Mouse (Mus musculus) pancreas, adult 10 weeks (tissue): ENCODE results near the gene Snd1. TPM values are rescaled to one million over a fixed set of nuclear protein-coding genes. Genes with fewer than 3 reads are reported as not detected.

ENCODE experiments used
- polyA plus RNA-seq: library from polyadenylated mRNA; stranded (reverse); fragments of 350-450 nt; fragmentation: Illumina TruSeq; extraction: RNeasy Lipid Tissue Mini Kit (QIAGEN cat#74804); gene quantifications from one replicate; pipeline ENCODE4 v1.2.3, GENCODE M21; 2015; ENCODE audit warnings: low read depth, low replicate concordance; ENCODE audit not compliant: insufficient read depth

Snd1 gene
- 45.6 TPM for polyA plus RNA-seq

DNA sequence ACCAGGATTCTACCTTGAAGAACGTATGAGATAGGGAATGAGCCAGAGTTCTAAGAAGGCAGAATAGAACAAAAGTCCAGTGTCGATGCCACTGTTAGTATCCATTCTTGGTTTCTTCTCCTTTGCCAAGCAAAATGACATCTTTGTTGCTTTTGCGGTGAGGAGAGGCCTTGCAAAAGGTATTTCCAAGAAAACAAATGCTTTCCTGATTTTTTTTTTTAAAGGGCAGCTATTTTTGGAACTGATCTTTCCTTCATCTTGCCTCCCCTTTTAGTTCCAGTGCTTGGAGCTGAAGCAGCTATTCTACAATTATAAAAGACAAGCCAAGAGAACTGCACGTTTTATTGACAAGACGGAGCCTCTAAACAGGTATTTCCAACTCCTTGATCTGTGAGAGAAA, at the start of gene Snd1:
TSS of gene Snd1 (plus strand) at position 301 of the 400 bp plus-strand sequence.

DNA sequence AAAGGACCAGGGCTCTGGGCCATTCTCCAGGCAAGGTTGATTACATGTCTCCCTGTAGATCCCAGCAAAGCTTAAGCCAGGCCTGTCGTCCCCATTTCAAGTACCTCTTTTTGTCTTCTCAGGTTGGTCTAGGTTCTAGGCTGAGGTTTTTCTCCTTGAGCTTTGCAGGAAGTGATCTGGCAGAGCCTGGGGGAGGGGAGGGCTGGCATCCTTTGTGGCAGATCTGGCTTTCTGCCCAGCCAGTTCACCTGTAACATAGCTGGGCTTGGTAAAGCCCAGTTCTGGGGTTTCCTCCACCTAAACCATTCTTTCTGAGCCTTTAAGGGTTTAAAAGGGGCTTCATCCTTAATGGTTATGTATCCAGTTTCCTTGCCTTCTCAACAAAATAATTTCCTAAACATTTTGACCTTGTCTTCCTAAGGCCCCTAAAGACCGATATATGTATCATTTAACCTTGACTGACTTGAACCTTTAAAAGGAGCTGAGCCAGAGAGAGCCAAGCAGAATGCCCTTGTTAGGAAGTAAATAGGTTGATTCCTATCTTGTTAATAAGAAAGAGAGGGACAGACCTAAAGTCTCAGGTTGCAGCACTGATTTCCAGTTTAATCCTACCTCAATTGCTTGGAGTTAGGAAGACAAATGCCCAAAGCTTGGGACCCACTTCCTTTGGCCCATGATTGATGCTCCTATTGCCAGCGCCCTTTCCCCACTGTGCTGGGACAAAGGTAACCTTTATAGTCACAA, 47.7 kb upstream of the Snd1 start, which contains the start of gene Fscn3:
TSS of gene Fscn3 (plus strand) at position 694 of the 744 bp plus-strand sequence.

DNA sequence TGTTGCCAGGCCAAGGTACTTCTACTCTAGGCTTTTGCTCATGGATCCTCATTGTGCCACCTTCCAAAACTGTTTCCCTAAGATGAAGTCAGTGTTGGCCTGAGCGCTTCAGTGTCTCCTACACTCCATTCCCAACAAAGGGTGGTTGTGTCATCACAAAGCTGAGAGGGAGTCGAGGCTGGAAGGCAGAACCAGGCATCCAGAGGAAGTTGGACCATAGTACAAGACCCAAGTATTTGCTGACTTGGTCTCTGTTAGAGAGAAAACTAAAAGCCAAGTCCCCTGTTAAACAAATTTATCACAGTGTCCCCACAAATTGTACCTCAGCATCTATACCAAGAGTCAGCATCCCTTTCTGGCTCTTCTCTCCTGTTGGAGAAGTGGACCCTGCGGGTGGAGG, 46.6 kb upstream of the Snd1 start, which contains the start of gene Gcc1:
TSS of gene Gcc1 (minus strand) at position 101 of the 400 bp plus-strand sequence.

DNA sequence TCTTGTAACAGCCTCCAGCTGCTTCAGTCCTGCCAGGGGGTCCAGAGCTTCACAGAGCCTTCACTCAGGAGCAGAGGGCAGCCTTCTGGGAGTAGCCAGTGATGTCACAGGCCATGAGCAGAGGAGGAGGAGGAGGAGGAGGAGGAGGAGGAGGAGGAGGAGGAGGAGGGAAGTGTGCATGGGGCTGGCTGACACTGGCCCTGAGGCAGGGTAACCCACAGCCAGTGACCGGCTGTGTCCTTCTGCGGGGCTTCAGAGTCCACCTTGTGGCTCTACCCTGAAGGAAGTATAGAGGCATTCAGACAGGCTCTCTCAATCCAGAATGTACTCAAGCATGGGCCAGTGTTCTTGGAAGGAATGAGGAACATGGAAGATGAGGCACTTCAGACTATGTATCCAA, 25.7 kb upstream of the Snd1 start, which contains the start of gene Pax4:
TSS of gene Pax4 (minus strand) at position 101 of the 400 bp plus-strand sequence.

DNA sequence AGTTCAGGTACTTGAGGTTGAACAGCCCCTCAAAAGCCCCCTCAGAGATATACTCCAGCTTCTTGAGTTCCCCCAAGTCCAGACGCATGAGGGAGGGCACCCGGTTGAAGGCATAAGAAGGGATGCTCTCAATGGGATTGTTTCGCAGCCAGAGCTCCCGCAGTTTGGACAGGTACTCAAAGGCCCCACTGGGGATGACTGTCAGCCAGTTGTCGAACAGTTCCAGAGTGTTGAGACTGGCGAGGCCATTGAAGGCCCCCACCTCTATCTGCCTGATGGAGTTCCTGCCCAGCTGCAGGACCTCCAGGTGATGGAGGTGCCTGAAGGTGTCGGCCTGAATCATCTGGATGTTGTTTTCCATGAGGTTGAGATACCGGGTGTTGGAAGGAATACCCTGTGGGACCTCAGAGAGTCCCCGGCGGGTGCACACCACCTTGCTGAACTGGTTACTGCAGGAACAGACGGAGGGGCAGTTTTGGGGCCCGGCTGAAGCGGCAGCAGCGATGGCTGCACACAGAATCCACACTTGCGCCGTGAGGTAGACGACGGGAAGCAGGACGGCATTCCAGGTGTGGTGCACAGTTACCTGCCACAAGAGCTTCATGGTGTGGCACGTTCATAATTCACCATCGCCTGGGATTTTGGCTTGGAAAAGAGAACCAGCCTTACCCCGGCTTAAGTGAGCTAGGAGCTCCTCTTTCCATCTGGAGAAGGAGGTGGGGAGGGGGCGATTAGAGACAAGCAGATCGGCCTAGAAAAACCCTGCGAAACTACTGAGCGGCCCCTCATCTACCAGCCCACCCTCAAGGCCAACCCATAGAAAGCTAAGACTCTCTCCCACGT, 356.3 kb downstream of the Snd1 start, which contains the start of gene Lrrc4:
TSS of gene Lrrc4 (minus strand) at position 737 of the 843 bp plus-strand sequence.

Other genes with a start within 250 kb of the Snd1 start
- 3.7 TPM for gene Zfp800, start 77.1 kb upstream of the Snd1 start, polyA plus RNA-seq
- gene Arf5, start 51.6 kb upstream of the Snd1 start, polyA plus RNA-seq = 38.3 TPM
- not detected for gene Fscn3, start 47.4 kb upstream of the Snd1 start, polyA plus RNA-seq
- 5.4 TPM for gene Gcc1, start 46.7 kb upstream of the Snd1 start, polyA plus RNA-seq
- gene Pax4, start 25.8 kb upstream of the Snd1 start, polyA plus RNA-seq = not detected